Mouse (Mus musculus) right cerebral cortex, postnatal 4 days (tissue): ENCODE results near the gene Lamp2.
"Not testable (repeated sequence)": the region's sequence is repeated elsewhere in the genome, so short reads cannot be mapped to it uniquely, and the experiment has no call there.

ENCODE experiments used
- DNase-seq: peaks from one replicate; pipeline ENCODE4 v3.0.0-alpha.2; 2022

The Lamp2 gene

GRCm38 (mm10) chrX:38455890-38456634 is at the start of gene Lamp2:
TSS of gene Lamp2 (minus strand) at chrX:38456454.
- DNase-seq, result peak; percentile 51

GRCm38 (mm10) chrX:38504846-38505245 is 48.6 kb upstream of the Lamp2 start:
- DNase-seq, result no peak

- not testable (repeated sequence) for DNase-seq
Observed at GRCm38 (mm10) chrX:38502182-38502581, 45.9 kb upstream of the Lamp2 start.

- DNase-seq, result not testable (repeated sequence)
Observed at GRCm38 (mm10) chrX:38485464-38485863, 29.2 kb upstream of the Lamp2 start.

- no peak for DNase-seq
Observed at GRCm38 (mm10) chrX:38478583-38478982, 22.3 kb upstream of the Lamp2 start.

- DNase-seq, result peak; percentile 47
Observed at GRCm38 (mm10) chrX:38473537-38474299, 17.5 kb upstream of the Lamp2 start.

GRCm38 (mm10) chrX:38473164-38473536 is 16.9 kb upstream of the Lamp2 start:
- no peak for DNase-seq

GRCm38 (mm10) chrX:38466236-38466635 is 10.0 kb upstream of the Lamp2 start:
- no peak for DNase-seq

- DNase-seq, result no peak
Observed at GRCm38 (mm10) chrX:38463160-38463559, 6.9 kb upstream of the Lamp2 start.

GRCm38 (mm10) chrX:38462101-38462500 is 5.8 kb upstream of the Lamp2 start:
- no peak for DNase-seq

- no peak for DNase-seq
Observed at GRCm38 (mm10) chrX:38460887-38461286, 4.6 kb upstream of the Lamp2 start.

GRCm38 (mm10) chrX:38459076-38459475 is 2.8 kb upstream of the Lamp2 start:
- DNase-seq, result no peak

GRCm38 (mm10) chrX:38456635-38457006 is 367 bp upstream of the Lamp2 start:
- no peak for DNase-seq

- no peak for DNase-seq
Observed at GRCm38 (mm10) chrX:38455474-38455873, 780 bp downstream of the Lamp2 start.

GRCm38 (mm10) chrX:38454900-38455299 is 1.4 kb downstream of the Lamp2 start:
- DNase-seq, result no peak

- no peak for DNase-seq
Observed at GRCm38 (mm10) chrX:38453924-38454323, 2.3 kb downstream of the Lamp2 start.

- no peak for DNase-seq
Observed at GRCm38 (mm10) chrX:38450476-38450875, 5.8 kb downstream of the Lamp2 start.

- no peak for DNase-seq
Observed at GRCm38 (mm10) chrX:38445705-38446104, 10.5 kb downstream of the Lamp2 start.

GRCm38 (mm10) chrX:38442425-38442824 is 13.8 kb downstream of the Lamp2 start:
- DNase-seq, result no peak

GRCm38 (mm10) chrX:38439629-38440028 is 16.6 kb downstream of the Lamp2 start:
- DNase-seq, result no peak

GRCm38 (mm10) chrX:38438147-38438791 is 18.0 kb downstream of the Lamp2 start:
- peak; percentile 80 for DNase-seq

- no peak for DNase-seq
Observed at GRCm38 (mm10) chrX:38429455-38429854, 26.8 kb downstream of the Lamp2 start.

- DNase-seq, result no peak
Observed at GRCm38 (mm10) chrX:38428818-38429440, 27.3 kb downstream of the Lamp2 start.
